Mouse (Mus musculus): ENCODE measurements around the gene Krt42.
"Not testable (repeated sequence)": the region's sequence is repeated elsewhere in the genome, so short reads cannot be mapped to it uniquely, and the experiment has no call there.

Gene Krt42

GRCm38 (mm10) chr11:100281596-100282544, 12.2 kb upstream of the Krt42 start:
- no peak for DNase-seq (ENCODE audit: extremely low read depth, low read depth, low spot score)

- DNase-seq (ENCODE audit: extremely low read depth, low read depth, low spot score), result no peak
Observed at GRCm38 (mm10) chr11:100278759-100279158, 9.1 kb upstream of the Krt42 start.

- peak; percentile 80 for DNase-seq (ENCODE audit: extremely low read depth, low read depth, low spot score)
Observed at GRCm38 (mm10) chr11:100277726-100278480, 8.2 kb upstream of the Krt42 start.

- no peak for DNase-seq (ENCODE audit: extremely low read depth, low read depth, low spot score)
Observed at GRCm38 (mm10) chr11:100275466-100275865, 5.8 kb upstream of the Krt42 start.

GRCm38 (mm10) chr11:100274719-100275118, 5.0 kb upstream of the Krt42 start:
- DNase-seq (ENCODE audit: extremely low read depth, low read depth, low spot score), result no peak

- no peak for DNase-seq (ENCODE audit: extremely low read depth, low read depth, low spot score)
Observed at GRCm38 (mm10) chr11:100271878-100272277, 2.2 kb upstream of the Krt42 start.

GRCm38 (mm10) chr11:100262058-100262980, 7.4 kb downstream of the Krt42 start:
- no peak for DNase-seq (ENCODE audit: extremely low read depth, low read depth, low spot score)

GRCm38 (mm10) chr11:100261235-100261605, 8.5 kb downstream of the Krt42 start:
- no peak for DNase-seq (ENCODE audit: extremely low read depth, low read depth, low spot score)

- no peak for DNase-seq (ENCODE audit: extremely low read depth, low read depth, low spot score)
Observed at GRCm38 (mm10) chr11:100260514-100261234, 9.0 kb downstream of the Krt42 start, which contains the start of gene Krt17. Gene Krt17, minus strand, starts transcription at chr11:100261029.

GRCm38 (mm10) chr11:100259079-100259478, 10.6 kb downstream of the Krt42 start:
- DNase-seq (ENCODE audit: extremely low read depth, low read depth, low spot score), result no peak

GRCm38 (mm10) chr11:100257967-100258366, 11.7 kb downstream of the Krt42 start:
- no peak for DNase-seq (ENCODE audit: extremely low read depth, low read depth, low spot score)

- DNase-seq (ENCODE audit: extremely low read depth, low read depth, low spot score), result no peak
Observed at GRCm38 (mm10) chr11:100255514-100255913, 14.2 kb downstream of the Krt42 start.

GRCm38 (mm10) chr11:100254360-100255090, 15.1 kb downstream of the Krt42 start:
- DNase-seq (ENCODE audit: extremely low read depth, low read depth, low spot score), result no peak

GRCm38 (mm10) chr11:100248852-100249465, 20.7 kb downstream of the Krt42 start, which contains the start of gene Krt16:
Gene Krt16, minus strand, starts transcription at chr11:100248902.
- DNase-seq (ENCODE audit: extremely low read depth, low read depth, low spot score), result no peak

GRCm38 (mm10) chr11:100246471-100246870, 23.2 kb downstream of the Krt42 start:
- not testable (repeated sequence) for DNase-seq (ENCODE audit: extremely low read depth, low read depth, low spot score)

- DNase-seq (ENCODE audit: extremely low read depth, low read depth, low spot score), result not testable (repeated sequence)
Observed at GRCm38 (mm10) chr11:100240272-100240671, 29.4 kb downstream of the Krt42 start.

GRCm38 (mm10) chr11:100221741-100222140, 47.9 kb downstream of the Krt42 start:
- DNase-seq (ENCODE audit: extremely low read depth, low read depth, low spot score), result no peak

- peak; percentile 91 for DNase-seq (ENCODE audit: extremely low read depth, low read depth, low spot score)
Observed at GRCm38 (mm10) chr11:100219304-100219703, 50.4 kb downstream of the Krt42 start.

All from fat pad, adult 2 months (tissue).